Mouse (Mus musculus): ENCODE results near the gene Bri3. TPM values are rescaled to one million over a fixed set of nuclear protein-coding genes. Genes with fewer than 3 reads are reported as not detected.

Gene Bri3
- polyA plus RNA-seq, 1 experiment from 2014 or later = 144 TPM

DNA sequence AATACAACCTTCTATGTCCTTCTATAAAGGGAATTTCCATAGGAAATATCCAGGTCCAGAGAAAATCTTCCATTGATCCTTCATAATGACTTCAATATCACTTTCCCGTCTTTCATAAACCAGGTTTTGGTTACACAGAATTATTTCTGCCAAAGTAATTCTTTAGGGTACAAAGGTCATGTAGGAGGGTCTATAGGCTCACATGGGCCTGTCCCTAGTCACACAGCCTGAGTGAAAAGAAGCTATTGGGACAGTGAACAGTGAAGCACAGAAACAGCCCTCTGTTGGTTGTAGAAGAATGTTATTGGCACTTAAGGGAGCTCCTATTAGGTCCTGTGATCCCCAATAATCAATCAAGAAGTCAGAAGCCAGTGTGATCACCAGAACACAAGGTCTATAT, 96.8 kb downstream of the Bri3 start:
- peaks cover 9% of the 10 kb centered on the region for H3K4me1 ChIP-seq (ENCODE audit: control insufficient read depth, insufficient read depth, low read length)
- no peaks in the 10 kb centered on the region for H3K27me3 ChIP-seq (ENCODE audit: control insufficient read depth, insufficient read depth, low read length)
- H3K27ac ChIP-seq (ENCODE audit: low read length) = no peak overlapping the region
- WGBS = 84% methylated on average over 1 of the region's 1 CpGs
- H3K9me3 ChIP-seq (replicated peaks; ENCODE audit: control insufficient read depth, low read length) = no peaks in the 10 kb centered on the region
- H3K4me3 ChIP-seq (ENCODE audit: low read length) = no peak overlapping the region
- no peak for ATAC-seq (replicated peaks; ENCODE audit: extremely low read depth, insufficient read depth, low FRiP score)
- H3K4me2 ChIP-seq (ENCODE audit: low read depth, low read length) = no peak overlapping the region
- no peak overlapping the region for H3K9ac ChIP-seq (ENCODE audit: low read length)
- H3K36me3 ChIP-seq (ENCODE audit: control insufficient read depth, insufficient read depth) = no peaks in the 10 kb centered on the region

GRCm38 (mm10) chr5:144344592-144344991, 100.4 kb downstream of the Bri3 start:
- 63% methylated on average over 6 of the region's 6 CpGs for WGBS
- peaks cover 2% of the 10 kb centered on the region; the same call in 1 of the 2 replicates for H3K4me1 ChIP-seq (ENCODE audit: control insufficient read depth, insufficient read depth, low read length)

GRCm38 (mm10) chr5:144351185-144351584, 106.9 kb downstream of the Bri3 start:
- ATAC-seq (replicated peaks; ENCODE audit: extremely low read depth, insufficient read depth, low FRiP score) = no peak
- no peak overlapping the region for H3K9ac ChIP-seq (ENCODE audit: low read length)
- no peak overlapping the region for H3K4me2 ChIP-seq (ENCODE audit: low read depth, low read length)
- 46% methylated on average over 8 of the region's 8 CpGs for WGBS
- H3K4me1 ChIP-seq (ENCODE audit: control insufficient read depth, insufficient read depth, low read length) = no peaks in the 10 kb centered on the region
- H3K27me3 ChIP-seq (ENCODE audit: control insufficient read depth, insufficient read depth, low read length) = no peaks in the 10 kb centered on the region
- no peak overlapping the region for H3K27ac ChIP-seq (ENCODE audit: low read length)
- no peak overlapping the region for H3K4me3 ChIP-seq (ENCODE audit: low read length)
- H3K9me3 ChIP-seq (replicated peaks; ENCODE audit: control insufficient read depth, low read length) = no peaks in the 10 kb centered on the region
- no peaks in the 10 kb centered on the region for H3K36me3 ChIP-seq (ENCODE audit: control insufficient read depth, insufficient read depth)

More at GRCm38 (mm10) chr5:144344592-144344991, 100.4 kb downstream of the Bri3 start:
- H3K36me3 ChIP-seq (ENCODE audit: control insufficient read depth, insufficient read depth) = no peaks in the 10 kb centered on the region
- H3K4me3 ChIP-seq (ENCODE audit: low read length) = no peak overlapping the region
- no peaks in the 10 kb centered on the region for H3K27me3 ChIP-seq (ENCODE audit: control insufficient read depth, insufficient read depth, low read length)
- no peak overlapping the region for H3K9ac ChIP-seq (ENCODE audit: low read length)
- ATAC-seq (replicated peaks; ENCODE audit: extremely low read depth, insufficient read depth, low FRiP score) = no peak
- no peaks in the 10 kb centered on the region for H3K9me3 ChIP-seq (replicated peaks; ENCODE audit: control insufficient read depth, low read length)
- no peak overlapping the region for H3K27ac ChIP-seq (ENCODE audit: low read length)
- no peak overlapping the region for H3K4me2 ChIP-seq (ENCODE audit: low read depth, low read length)

DNA sequence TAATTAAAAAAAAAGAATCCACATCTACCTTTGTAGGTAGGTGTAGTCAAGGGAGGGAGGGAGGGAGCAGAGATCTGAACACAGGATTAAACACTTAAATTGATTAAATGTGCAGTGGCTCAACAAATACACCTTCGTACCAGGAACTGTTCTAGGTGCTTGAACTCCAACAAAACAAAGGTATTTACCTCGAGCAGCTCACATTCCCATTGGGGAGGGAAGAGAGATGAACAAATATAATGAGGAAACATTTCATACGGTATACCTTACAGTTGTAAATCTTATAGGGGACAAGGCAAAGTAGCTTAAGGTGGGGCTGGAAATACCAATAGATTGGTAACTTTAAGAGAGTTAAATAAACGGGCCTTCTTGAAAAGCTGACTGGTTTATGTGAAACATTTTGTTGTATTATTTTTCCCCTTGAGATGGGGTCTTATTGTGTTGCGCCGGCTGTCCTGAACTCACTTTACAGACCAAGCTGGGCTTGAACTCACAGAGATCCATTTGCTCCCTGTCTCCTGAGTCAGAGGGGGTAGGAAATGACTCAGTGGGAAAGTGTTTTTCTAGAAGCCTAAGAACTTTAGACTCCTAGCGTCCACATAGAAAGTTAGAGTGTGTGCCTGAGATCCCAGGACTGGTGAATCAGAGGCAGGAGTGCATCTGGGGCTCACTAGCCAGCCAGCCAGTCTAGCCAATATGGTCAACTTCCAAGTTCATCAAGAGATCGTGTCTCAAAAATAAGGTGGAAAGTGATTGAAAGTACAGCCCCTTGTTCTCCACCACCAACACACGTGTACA, 108.2 kb downstream of the Bri3 start:
- Histone ChIP-seq H3K4me1 (ENCODE audit: control insufficient read depth, insufficient read depth, low read length) (no peaks in the 10 kb centered on the region), H3K27ac (ENCODE audit: low read length) (no peak overlapping the region), H3K9ac (ENCODE audit: low read length) (no peak overlapping the region), H3K9me3 (replicated peaks; ENCODE audit: control insufficient read depth, low read length) (no peaks in the 10 kb centered on the region), H3K27me3 (ENCODE audit: control insufficient read depth, insufficient read depth, low read length) (no peaks in the 10 kb centered on the region), H3K4me2 (ENCODE audit: low read depth, low read length) (no peak overlapping the region), H3K36me3 (ENCODE audit: control insufficient read depth, insufficient read depth) (no peaks in the 10 kb centered on the region), H3K4me3 (ENCODE audit: low read length) (no peak overlapping the region)
- 82% methylated on average over 9 of the region's 9 CpGs for WGBS
- ATAC-seq (replicated peaks; ENCODE audit: extremely low read depth, insufficient read depth, low FRiP score) = no peak

GRCm38 (mm10) chr5:144356776-144357455, 112.7 kb downstream of the Bri3 start:
- Histone ChIP-seq H3K9me3 (replicated peaks; ENCODE audit: control insufficient read depth, low read length) (no peaks in the 10 kb centered on the region), H3K36me3 (ENCODE audit: control insufficient read depth, insufficient read depth) (no peaks in the 10 kb centered on the region), H3K9ac (ENCODE audit: low read length) (peak overlapping the region; percentile 74), H3K27me3 (ENCODE audit: control insufficient read depth, insufficient read depth, low read length) (no peaks in the 10 kb centered on the region; the same call in 1 of the 2 replicates), H3K4me1 (ENCODE audit: control insufficient read depth, insufficient read depth, low read length) (peaks cover 4% of the 10 kb centered on the region; the same call in 1 of the 2 replicates), H3K4me3 (ENCODE audit: low read length) (peak overlapping the region; percentile 61), H3K27ac (ENCODE audit: low read length) (peak overlapping the region; percentile 75), H3K4me2 (ENCODE audit: low read depth, low read length) (peak overlapping the region; percentile 72)
- WGBS = 10% methylated on average over 17 of the region's 17 CpGs
- no peak for ATAC-seq (replicated peaks; ENCODE audit: extremely low read depth, insufficient read depth, low FRiP score)

DNA sequence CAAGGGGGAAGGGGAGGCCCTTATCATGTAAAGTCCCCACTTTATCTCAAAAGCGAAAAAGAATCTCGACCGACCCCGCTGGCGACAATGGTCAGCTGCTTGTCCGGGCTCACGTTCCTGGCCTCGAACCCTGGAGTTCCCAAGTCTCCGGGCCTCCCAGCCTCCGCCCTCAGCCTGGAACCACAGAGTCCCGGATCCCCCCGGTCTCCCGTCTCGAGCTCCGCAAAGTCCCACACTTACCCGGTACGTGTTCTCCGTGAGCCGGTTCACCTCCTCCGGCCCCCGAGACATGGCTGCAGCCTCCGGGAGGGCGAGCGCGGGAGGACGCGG, 113.3 kb downstream of the Bri3 start:
- ATAC-seq (replicated peaks; ENCODE audit: extremely low read depth, insufficient read depth, low FRiP score) = no peak
- Histone ChIP-seq H3K4me3 (ENCODE audit: low read length) (peak overlapping the region; percentile 61), H3K4me2 (ENCODE audit: low read depth, low read length) (peak overlapping the region; percentile 72), H3K27me3 (ENCODE audit: control insufficient read depth, insufficient read depth, low read length) (no peaks in the 10 kb centered on the region; the same call in 1 of the 2 replicates), H3K9ac (ENCODE audit: low read length) (peak overlapping the region; percentile 74), H3K4me1 (ENCODE audit: control insufficient read depth, insufficient read depth, low read length) (peaks cover 4% of the 10 kb centered on the region; the same call in 1 of the 2 replicates), H3K9me3 (replicated peaks; ENCODE audit: control insufficient read depth, low read length) (no peaks in the 10 kb centered on the region), H3K36me3 (ENCODE audit: control insufficient read depth, insufficient read depth) (no peaks in the 10 kb centered on the region), H3K27ac (ENCODE audit: low read length) (peak overlapping the region; percentile 75)
- WGBS = under 1% methylated on average over 27 of the region's 27 CpGs

DNA sequence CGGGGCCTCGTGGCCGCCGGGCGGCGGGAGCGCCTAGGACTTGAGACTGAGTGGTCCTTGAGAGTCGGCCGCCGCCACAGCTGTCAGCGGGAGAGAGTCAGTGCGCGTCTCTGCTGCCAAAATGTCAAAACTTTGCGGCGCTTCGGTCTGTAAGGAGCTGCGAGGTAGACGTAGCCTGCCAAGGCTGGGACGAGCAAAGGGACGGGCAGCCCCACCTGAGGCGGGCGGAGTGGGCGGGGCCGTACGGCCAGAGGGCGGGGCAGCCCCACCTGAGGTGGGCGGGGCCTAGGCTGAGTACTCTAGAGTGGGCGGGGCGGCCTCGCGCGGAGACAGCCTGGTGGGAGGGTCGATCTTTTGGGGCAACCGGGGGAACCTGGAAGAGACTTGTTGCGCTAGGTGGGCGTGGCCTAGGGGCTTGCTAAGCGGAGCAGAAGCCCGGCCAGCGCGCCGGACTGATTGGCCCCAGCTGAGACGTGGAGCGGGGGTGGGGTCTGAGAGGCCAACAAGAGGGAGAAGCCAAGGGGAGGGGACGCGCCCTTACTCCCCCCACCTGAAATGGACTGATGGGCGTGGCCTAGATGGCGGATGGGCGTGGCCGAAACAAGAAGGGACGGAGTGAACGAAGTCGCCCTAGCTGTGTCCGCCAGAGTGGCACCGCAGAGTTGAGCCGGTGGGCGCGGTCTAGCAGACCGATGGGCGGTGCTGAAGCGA, 113.8 kb downstream of the Bri3 start, which contains the start of gene Baiap2l1:
Baiap2l1 (minus strand) TSS at position 232 of the 711 bp plus-strand sequence.
- under 1% methylated on average over 59 of the region's 60 CpGs for WGBS
- H3K27me3 ChIP-seq (ENCODE audit: control insufficient read depth, insufficient read depth, low read length) = no peaks in the 10 kb centered on the region; the same call in 1 of the 2 replicates
- peaks cover 4% of the 10 kb centered on the region; the same call in 1 of the 2 replicates for H3K4me1 ChIP-seq (ENCODE audit: control insufficient read depth, insufficient read depth, low read length)
- H3K9ac ChIP-seq (ENCODE audit: low read length) = peak within 1 kb of the TSS; percentile 74
- peak; percentile 93 for ATAC-seq (replicated peaks; ENCODE audit: extremely low read depth, insufficient read depth, low FRiP score)
- H3K36me3 ChIP-seq (ENCODE audit: control insufficient read depth, insufficient read depth) = no peaks in the 10 kb centered on the region
- H3K9me3 ChIP-seq (replicated peaks; ENCODE audit: control insufficient read depth, low read length) = no peaks in the 10 kb centered on the region
- peak within 1 kb of the TSS; percentile 72 for H3K4me2 ChIP-seq (ENCODE audit: low read depth, low read length)
- H3K4me3 ChIP-seq (ENCODE audit: low read length) = peak within 1 kb of the TSS; percentile 61
- H3K27ac ChIP-seq (ENCODE audit: low read length) = peak within 1 kb of the TSS; percentile 75

- H3K9me3 ChIP-seq (replicated peaks; ENCODE audit: control insufficient read depth, low read length) = no peaks in the 10 kb centered on the region
- peak overlapping the region; percentile 61 for H3K4me3 ChIP-seq (ENCODE audit: low read length)
- H3K36me3 ChIP-seq (ENCODE audit: control insufficient read depth, insufficient read depth) = no peaks in the 10 kb centered on the region
- H3K27ac ChIP-seq (ENCODE audit: low read length) = 0 out of 2 replicates have a peak overlapping the region, but pooled peaks have one; percentile 34
- H3K9ac ChIP-seq (ENCODE audit: low read length) = peak overlapping the region; percentile 74
- peaks cover 4% of the 10 kb centered on the region; the same call in 1 of the 2 replicates for H3K4me1 ChIP-seq (ENCODE audit: control insufficient read depth, insufficient read depth, low read length)
- peak overlapping the region; percentile 72 for H3K4me2 ChIP-seq (ENCODE audit: low read depth, low read length)
- WGBS = 7% methylated on average over 10 of the region's 10 CpGs
- H3K27me3 ChIP-seq (ENCODE audit: control insufficient read depth, insufficient read depth, low read length) = no peaks in the 10 kb centered on the region; the same call in 1 of the 2 replicates
- no peak for ATAC-seq (replicated peaks; ENCODE audit: extremely low read depth, insufficient read depth, low FRiP score)
Observed at GRCm38 (mm10) chr5:144358592-144358917, 114.3 kb downstream of the Bri3 start.

Data from heart, embryonic 16.5 days (tissue).